Mouse (Mus musculus) MEL (cell line): ENCODE data around the gene D430042O09Rik. TPM values are rescaled to one million over a fixed set of nuclear protein-coding genes. Genes with fewer than 3 reads are reported as not detected.

Experiments used
- DNase-seq: peaks from one replicate; pipeline ENCODE4 v3.0.0; 2011; ENCODE audit warnings: low read depth, low spot score
- H3K27ac ChIP-seq: 2 replicates; pipeline ENCODE4 v1.5.1; 2012; ENCODE audit warnings: low read depth, mild to moderate bottlenecking, control low read depth, low read length, moderate library complexity; ENCODE audit not compliant: control insufficient read depth
- H3K27me3 ChIP-seq, 2 experiments: fragments of 150-350 bp in 1 of 2; sonication (generic) in 1 of 2; 2 replicates each; pipeline ENCODE4 v1.6.1; 2012; ENCODE audit warnings: low read length in 2 of 2, mild to moderate bottlenecking in 2 of 2, improper control_type of control experiment in 1 of 2, moderate library complexity in 1 of 2; ENCODE audit not compliant: insufficient read depth in 2 of 2, control insufficient read depth in 1 of 2
- H3K36me3 ChIP-seq, 2 experiments: 2 replicates each; pipeline ENCODE4 v1.6.1; 2012 to 2014; ENCODE audit warnings: low read length in 2 of 2, improper control_type of control experiment in 1 of 2, inconsistent platforms in 1 of 2, mild to moderate bottlenecking in 1 of 2; ENCODE audit not compliant: insufficient read depth in 2 of 2, control insufficient read depth in 1 of 2
- H3K4me1 ChIP-seq, 2 experiments: fragments of 150-350 bp in 1 of 2; sonication (generic) in 1 of 2; 2 replicates each; pipeline ENCODE4 v1.6.1; 2012; ENCODE audit warnings: low read length in 2 of 2, improper control_type of control experiment in 1 of 2, mild to moderate bottlenecking in 1 of 2; ENCODE audit not compliant: insufficient read depth in 2 of 2, control insufficient read depth in 1 of 2
- H3K4me3 ChIP-seq, 2 experiments: fragments of 150-350 bp in 1 of 2; sonication (generic) in 1 of 2; 2 replicates each; pipeline ENCODE4 v1.5.1; 2012; ENCODE audit warnings: low read depth in 2 of 2, low read length in 2 of 2, mild to moderate bottlenecking in 2 of 2, moderate library complexity in 2 of 2, control low read depth in 1 of 2, improper control_type of control experiment in 1 of 2; ENCODE audit not compliant: control insufficient read depth in 1 of 2, insufficient read depth in 1 of 2
- H3K79me2 ChIP-seq: 2 replicates; pipeline ENCODE4 v1.6.1; 2012; ENCODE audit warnings: mild to moderate bottlenecking, low read length, moderate library complexity; ENCODE audit not compliant: control insufficient read depth, poor library complexity, insufficient read depth
- H3K9ac ChIP-seq: 2 replicates; pipeline ENCODE4 v1.6.1; 2012; ENCODE audit warnings: low read depth, mild to moderate bottlenecking, control low read depth, low read length, moderate library complexity; ENCODE audit not compliant: control insufficient read depth, poor library complexity, severe bottlenecking
- H3K9me3 ChIP-seq: fragments of 150-350 bp; sonication (generic); replicated peaks from 2 replicates; pipeline ENCODE4 v1.6.1; 2012; ENCODE audit warnings: mild to moderate bottlenecking, low read length, improper control_type of control experiment, moderate library complexity; ENCODE audit not compliant: insufficient read depth
- BHLHE40 ChIP-seq: IDR thresholded peaks from 2 replicates; pipeline ENCODE4 v1.6.1; 2012; ENCODE audit warnings: low read depth, mild to moderate bottlenecking, inconsistent platforms, low read length, improper control_type of control experiment, borderline replicate concordance
- CHD1 ChIP-seq: IDR thresholded peaks from 2 replicates; pipeline ENCODE4 v1.6.1; 2012; ENCODE audit warnings: low read depth, mild to moderate bottlenecking, inconsistent platforms, low read length, improper control_type of control experiment
- E2F4 ChIP-seq: IDR thresholded peaks from 2 replicates; pipeline ENCODE4 v1.6.1; 2011; ENCODE audit warnings: low read depth, low read length, improper control_type of control experiment, borderline replicate concordance
- EP300 ChIP-seq, 2 experiments: IDR thresholded peaks; 2 replicates each; pipeline ENCODE4 v1.6.1; 2011; ENCODE audit warnings: improper control_type of control experiment in 2 of 2, low read length in 2 of 2, low read depth in 1 of 2, mild to moderate bottlenecking in 1 of 2
- GABPA ChIP-seq: IDR thresholded peaks from 2 replicates; pipeline ENCODE4 v1.6.1; 2012; ENCODE audit warnings: low read depth, mild to moderate bottlenecking, inconsistent platforms, low read length, improper control_type of control experiment, moderate library complexity
- GATA1 ChIP-seq: IDR thresholded peaks from 2 replicates; pipeline ENCODE4 v1.6.1; 2011; ENCODE audit warnings: low read depth, low read length, improper control_type of control experiment
- HCFC1 ChIP-seq: IDR thresholded peaks from 2 replicates; pipeline ENCODE4 v1.6.1; 2012; ENCODE audit warnings: low read depth, mild to moderate bottlenecking, inconsistent platforms, low read length, improper control_type of control experiment, moderate library complexity
- JUND ChIP-seq: IDR thresholded peaks from 2 replicates; pipeline ENCODE4 v1.6.1; 2011; ENCODE audit warnings: low read depth, mild to moderate bottlenecking, improper control_type of control experiment, low read length
- MAFK ChIP-seq: IDR thresholded peaks from 2 replicates; pipeline ENCODE4 v1.6.1; 2011; ENCODE audit warnings: low read depth, mild to moderate bottlenecking, low read length, improper control_type of control experiment, borderline replicate concordance
- MAZ ChIP-seq: IDR thresholded peaks from 2 replicates; pipeline ENCODE4 v1.6.1; 2012; ENCODE audit warnings: low read depth, mild to moderate bottlenecking, inconsistent platforms, low read length, improper control_type of control experiment
- MXI1 ChIP-seq: IDR thresholded peaks from 2 replicates; pipeline ENCODE4 v1.6.1; 2011; ENCODE audit warnings: mild to moderate bottlenecking, low read depth, low read length, improper control_type of control experiment
- MYB ChIP-seq: IDR thresholded peaks from 2 replicates; pipeline ENCODE4 v1.6.1; 2011; ENCODE audit warnings: mild to moderate bottlenecking, low read depth, low read length, improper control_type of control experiment
- NELFE ChIP-seq: IDR thresholded peaks from 2 replicates; pipeline ENCODE4 v1.6.1; 2011; ENCODE audit warnings: low read depth, low read length, improper control_type of control experiment
- NRF1 ChIP-seq: IDR thresholded peaks from 2 replicates; pipeline ENCODE4 v1.6.1; 2014; ENCODE audit warnings: low read depth, mild to moderate bottlenecking, inconsistent platforms, low read length, improper control_type of control experiment, moderate library complexity; ENCODE audit not compliant: poor library complexity, insufficient read depth, severe bottlenecking
- POLR2A ChIP-seq, 2 experiments: IDR thresholded peaks; 2 replicates each; pipeline ENCODE4 v1.6.1; 2011 to 2012; ENCODE audit warnings: low read length in 2 of 2, mild to moderate bottlenecking in 2 of 2, control low read depth in 1 of 2, improper control_type of control experiment in 1 of 2, low read depth in 1 of 2, moderate library complexity in 1 of 2; ENCODE audit not compliant: control insufficient read depth in 1 of 2, insufficient read depth in 1 of 2, poor library complexity in 1 of 2
- POLR2AphosphoS5 ChIP-seq: IDR thresholded peaks from 2 replicates; pipeline ENCODE4 v1.6.1; 2012; ENCODE audit warnings: low read depth, borderline replicate concordance, mild to moderate bottlenecking, inconsistent platforms, low read length, moderate library complexity, mixed read lengths
- RAD21 ChIP-seq: IDR thresholded peaks from 2 replicates; pipeline ENCODE4 v1.6.1; 2011; ENCODE audit warnings: mild to moderate bottlenecking, low read depth, low read length, improper control_type of control experiment
- TBP ChIP-seq: IDR thresholded peaks from 2 replicates; pipeline ENCODE4 v1.8.0; 2011; ENCODE audit warnings: low read depth, low read length, improper control_type of control experiment
- TCF12 ChIP-seq: IDR thresholded peaks from 2 replicates; pipeline ENCODE4 v1.6.1; 2014; ENCODE audit warnings: low read depth, mild to moderate bottlenecking, inconsistent platforms, low read length, improper control_type of control experiment, moderate library complexity
- UBTF ChIP-seq: IDR thresholded peaks from 2 replicates; pipeline ENCODE4 v1.6.1; 2012; ENCODE audit warnings: low read depth, mild to moderate bottlenecking, inconsistent platforms, low read length, improper control_type of control experiment, moderate library complexity, borderline replicate concordance; ENCODE audit not compliant: insufficient read depth
- ZMIZ1 ChIP-seq: IDR thresholded peaks from 2 replicates; pipeline ENCODE4 v1.6.1; 2012; ENCODE audit warnings: low read depth, mild to moderate bottlenecking, inconsistent platforms, low read length, improper control_type of control experiment, moderate library complexity
- ZNF384 ChIP-seq: IDR thresholded peaks from 2 replicates; pipeline ENCODE4 v1.6.1; 2012; ENCODE audit warnings: low read depth, mild to moderate bottlenecking, inconsistent platforms, low read length, improper control_type of control experiment
- polyA plus RNA-seq, 2 experiments: library from polyadenylated mRNA; stranded (reverse) in 1 of 2; unstranded in 1 of 2; fragments of >175 nt in 1 of 2; fragments of >200 nt in 1 of 2; gene quantifications; 2 replicates each; pipeline versions ENCODE4 v1.2.1 to v1.2.4; 2012; ENCODE audit warnings: low replicate concordance in 2 of 2, low read depth in 1 of 2; ENCODE audit not compliant: insufficient read length in 2 of 2, insufficient read depth in 1 of 2, missing spikeins in 1 of 2
- total RNA-seq: library from RNA; depleted of rRNA; stranded (reverse); fragments of 300-350 nt; gene quantifications from 2 replicates; pipeline ENCODE4 v1.2.3, GENCODE M21; 2012

The D430042O09Rik gene
- total and polyA plus RNA-seq, 3 experiments, result 6.2 to 12.8 TPM; not detected in 1

DNA sequence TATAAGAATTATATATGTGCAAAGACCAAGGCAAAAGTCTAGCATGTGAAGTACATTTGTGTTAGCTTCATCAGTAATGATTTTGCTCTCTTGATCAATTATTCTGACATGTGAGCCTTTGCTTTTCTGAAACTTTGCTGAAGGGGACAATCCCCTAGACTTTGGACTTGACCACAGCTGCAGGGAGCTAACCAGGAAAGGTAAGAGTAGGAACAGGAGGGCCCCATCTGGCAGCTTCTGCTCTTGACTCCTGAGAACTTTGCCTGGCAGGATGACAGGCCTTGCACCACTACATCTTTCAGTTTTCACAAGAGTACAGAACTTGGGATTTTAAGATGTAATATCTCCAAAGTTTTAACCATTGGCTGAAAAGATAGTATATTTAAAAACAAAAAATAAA is 9.9 kb downstream of the D430042O09Rik start:
- Histone ChIP-seq H3K36me3 (peaks cover 0 to 17% of the 10 kb centered on the region in 2 experiments; a peak in 2 of 4 replicates), H3K79me2 (no peaks in the 10 kb centered on the region), H3K9me3 (no peaks in the 10 kb centered on the region), H3K9ac (no peak overlapping the region), H3K4me3 (no peak overlapping the region), H3K27ac (no peak overlapping the region), H3K27me3 (no peaks in the 10 kb centered on the region), H3K4me1 (peaks cover 9 to 14% of the 10 kb centered on the region in 2 experiments)
- DNase-seq, result no peak
- no peak for TF ChIP-seq GATA1
- no peak for TF ChIP-seq TCF12
- no peak for TF ChIP-seq BHLHE40

DNA sequence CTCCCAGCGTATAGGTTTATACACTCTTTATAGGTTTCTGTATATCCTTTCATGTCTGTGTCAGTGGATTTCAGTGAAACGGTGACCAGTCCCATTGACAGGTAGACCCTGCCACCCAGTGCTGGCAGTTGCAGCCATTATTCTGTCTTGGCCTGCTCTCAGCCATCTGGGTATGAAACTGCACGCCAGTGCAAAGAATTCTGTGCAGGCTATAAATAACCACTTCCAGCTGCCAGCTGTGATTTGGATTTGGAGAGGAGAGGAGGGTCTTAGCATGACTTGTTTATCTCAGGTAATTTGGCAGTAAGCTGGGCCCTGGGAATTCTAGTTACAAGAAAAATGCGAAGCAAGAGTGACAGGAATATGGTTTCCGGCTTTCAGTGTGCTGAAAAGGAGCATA is 12.7 kb downstream of the D430042O09Rik start:
- no peaks in the 10 kb centered on the region for H3K79me2 ChIP-seq
- TF ChIP-seq TBP, result no peak
- no peak for TF ChIP-seq POLR2AphosphoS5
- TF ChIP-seq RAD21, result no peak
- TF ChIP-seq CHD1, result no peak
- no peak for TF ChIP-seq MXI1
- no peak for TF ChIP-seq JUND
- no peak for TF ChIP-seq NELFE
- no peak for TF ChIP-seq MAZ
- TF ChIP-seq EP300 (IDR thresholded peaks at IDR 0.05; ENCODE audit: low read depth in 1 of 2, low read length in 2 of 2), result no peak
- no peak for TF ChIP-seq UBTF
- no peak for TF ChIP-seq MYB
- no peak for TF ChIP-seq HCFC1
- no peak for TF ChIP-seq TCF12
- no peak for TF ChIP-seq NRF1
- TF ChIP-seq ZMIZ1, result no peak
- TF ChIP-seq ZNF384, result no peak
- no peak for TF ChIP-seq MAFK
- TF ChIP-seq GABPA, result no peak
- no peak for TF ChIP-seq E2F4
- no peak for TF ChIP-seq POLR2A (IDR thresholded peaks at IDR 0.05; ENCODE audit: control insufficient read depth in 1 of 2, insufficient read depth in 1 of 2, low read depth in 1 of 2, low read length in 2 of 2, poor library complexity in 1 of 2)
- H3K4me1 ChIP-seq, result peaks cover 2% of the 10 kb centered on the region in 2 experiments; a peak in 2 of 4 replicates
- H3K9me3 ChIP-seq, result no peaks in the 10 kb centered on the region
- H3K27ac ChIP-seq, result no peak overlapping the region
- no peak overlapping the region for H3K4me3 ChIP-seq
- no peak overlapping the region for H3K9ac ChIP-seq
- H3K36me3 ChIP-seq, result peaks cover 0 to 1% of the 10 kb centered on the region in 2 experiments; a peak in 2 of 4 replicates
- DNase-seq, result no peak
- H3K27me3 ChIP-seq, result no peaks in the 10 kb centered on the region
